Mouse (Mus musculus) monocyte, adult 2 months (primary cell): ENCODE results near the gene Rfk.

Source experiments
- DNase-seq, 2 experiments: peaks; one replicate each; pipeline ENCODE4 v3.0.0; 2022; ENCODE audit warnings: low spot score in 2 of 2, low read depth in 1 of 2

Gene Rfk

GRCm38 (mm10) chr19:17393841-17394591 is at the start of gene Rfk:
Gene Rfk (plus strand): TSS chr19:17394043.
- peak; percentile 55 to 78 for DNase-seq

GRCm38 (mm10) chr19:17344881-17345280 is 49.0 kb upstream of the Rfk start:
- DNase-seq, result no peak

GRCm38 (mm10) chr19:17346716-17347474 is 46.9 kb upstream of the Rfk start:
- DNase-seq, result no peak

- no peak for DNase-seq
Measured at GRCm38 (mm10) chr19:17347852-17348251, 46.0 kb upstream of the Rfk start.

- no peak for DNase-seq
Measured at GRCm38 (mm10) chr19:17353727-17354126, 40.1 kb upstream of the Rfk start.

- DNase-seq, result no peak
Measured at GRCm38 (mm10) chr19:17354362-17354761, 39.5 kb upstream of the Rfk start.

GRCm38 (mm10) chr19:17354797-17355196 is 39.0 kb upstream of the Rfk start:
- DNase-seq, result no peak

GRCm38 (mm10) chr19:17355361-17355760 is 38.5 kb upstream of the Rfk start:
- DNase-seq, result no peak

- DNase-seq, result no peak
Measured at GRCm38 (mm10) chr19:17355950-17356867, 37.6 kb upstream of the Rfk start.

GRCm38 (mm10) chr19:17356932-17357331 is 36.9 kb upstream of the Rfk start:
- DNase-seq, result no peak

- DNase-seq, result no peak
Measured at GRCm38 (mm10) chr19:17357391-17357790, 36.5 kb upstream of the Rfk start.

GRCm38 (mm10) chr19:17359315-17359890 is 34.4 kb upstream of the Rfk start:
- DNase-seq, result no peak

GRCm38 (mm10) chr19:17361181-17361580 is 32.7 kb upstream of the Rfk start:
- no peak for DNase-seq

GRCm38 (mm10) chr19:17364741-17365140 is 29.1 kb upstream of the Rfk start:
- no peak for DNase-seq

- no peak for DNase-seq
Measured at GRCm38 (mm10) chr19:17366364-17367090, 27.3 kb upstream of the Rfk start.

GRCm38 (mm10) chr19:17368557-17368956 is 25.3 kb upstream of the Rfk start:
- DNase-seq, result no peak

- DNase-seq, result no peak
Measured at GRCm38 (mm10) chr19:17369581-17369980, 24.3 kb upstream of the Rfk start.

GRCm38 (mm10) chr19:17372701-17373100 is 21.1 kb upstream of the Rfk start, which contains the start of gene Gcnt1:
Gene Gcnt1 (minus strand): TSS chr19:17372844.
- no peak for DNase-seq

- no peak for DNase-seq
Measured at GRCm38 (mm10) chr19:17378845-17379244, 15.0 kb upstream of the Rfk start.

GRCm38 (mm10) chr19:17380549-17380948 is 13.3 kb upstream of the Rfk start:
- DNase-seq, result no peak
